21 mouse cellular contexts compared by ENCODE assay signal in genomic region chr3:120477934-120478333, GRCm38 (mm10).
A peak's percentile ranks its signal among the peaks of the same experiment; 100 is the strongest.
DNase-seq lines count a peak whose midpoint lies in the region; ATAC-seq and TF ChIP-seq lines count a peak whose summit lies in the region.
"Had no signal": no experiment of that assay in that cellular context is flagged by ENCODE, and none has a peak within 500 bp of the region (broad histone marks: within the 10 kb centered on the region; RNA-seq: fewer than 3 reads in every experiment).

No protein-coding gene starts in this region.

- H3K27ac ChIP-seq in forebrain, embryonic 12.5 days, result no peak overlapping the region
- H3K27ac ChIP-seq in forebrain, embryonic 15.5 days (replicated peaks), result no peak overlapping the region
- no peak overlapping the region for H3K27ac ChIP-seq in neural tube, embryonic 11.5 days (ENCODE audit: low read depth, low read length)
- no peak overlapping the region for H3K27ac ChIP-seq in neural tube, embryonic 15.5 days (replicated peaks)
- H3K27ac ChIP-seq: embryonic facial prominence, embryonic 10.5 days; embryonic facial prominence, embryonic 12.5 days had no signal

- TF ChIP-seq POLR2A in brain, embryonic 14.5 days (IDR thresholded peaks at IDR 0.05; ENCODE audit: borderline replicate concordance, extremely low read depth, insufficient read depth, insufficient read length, poor library complexity, severe bottlenecking), result no peak

- no peaks in the 10 kb centered on the region for H3K36me3 ChIP-seq in forebrain, embryonic 12.5 days (replicated peaks)
- no peaks in the 10 kb centered on the region for H3K36me3 ChIP-seq in forebrain, embryonic 15.5 days
- H3K36me3 ChIP-seq in neural tube, embryonic 11.5 days (ENCODE audit: control insufficient read depth, insufficient read depth, low read length), result no peaks in the 10 kb centered on the region
- H3K36me3 ChIP-seq in neural tube, embryonic 15.5 days, result no peaks in the 10 kb centered on the region
- H3K36me3 ChIP-seq: embryonic facial prominence, embryonic 10.5 days; embryonic facial prominence, embryonic 12.5 days had no signal

- no peaks in the 10 kb centered on the region for H3K27me3 ChIP-seq in forebrain, embryonic 12.5 days
- no peaks in the 10 kb centered on the region for H3K27me3 ChIP-seq in forebrain, embryonic 15.5 days
- no peaks in the 10 kb centered on the region for H3K27me3 ChIP-seq in neural tube, embryonic 11.5 days (ENCODE audit: control insufficient read depth, insufficient read depth, low read length)
- H3K27me3 ChIP-seq in neural tube, embryonic 15.5 days (replicated peaks), result no peaks in the 10 kb centered on the region
- H3K27me3 ChIP-seq: embryonic facial prominence, embryonic 12.5 days; Patski had no signal

- no peaks in the 10 kb centered on the region for H3K9me3 ChIP-seq in forebrain, embryonic 12.5 days
- no peaks in the 10 kb centered on the region for H3K9me3 ChIP-seq in forebrain, embryonic 15.5 days
- no peaks in the 10 kb centered on the region for H3K9me3 ChIP-seq in neural tube, embryonic 11.5 days (ENCODE audit: control insufficient read depth, low read length)
- H3K9me3 ChIP-seq in neural tube, embryonic 15.5 days (replicated peaks), result no peaks in the 10 kb centered on the region
- H3K9me3 ChIP-seq: embryonic facial prominence, embryonic 10.5 days; embryonic facial prominence, embryonic 12.5 days had no signal

- H3K9ac ChIP-seq in forebrain, embryonic 12.5 days, result no peak overlapping the region
- no peak overlapping the region for H3K9ac ChIP-seq in forebrain, embryonic 15.5 days (replicated peaks)
- no peak overlapping the region for H3K9ac ChIP-seq in neural tube, embryonic 11.5 days (ENCODE audit: low read length)
- H3K9ac ChIP-seq in neural tube, embryonic 15.5 days (replicated peaks), result no peak overlapping the region
- H3K9ac ChIP-seq: embryonic facial prominence, embryonic 12.5 days; forebrain, postnatal 0 days had no signal

- 21% methylated on average over 1 of the region's 1 CpGs for WGBS in forebrain, embryonic 12.5 days
- WGBS in forebrain, embryonic 15.5 days, result 13% methylated on average over 1 of the region's 1 CpGs
- WGBS in neural tube, embryonic 11.5 days, result 55% methylated on average over 1 of the region's 1 CpGs
- WGBS in neural tube, embryonic 15.5 days, result 16% methylated on average over 1 of the region's 1 CpGs

- peak; percentile 68; the same call in 1 of the 2 replicates for ATAC-seq in forebrain, embryonic 12.5 days (ENCODE audit: low FRiP score)
- ATAC-seq in forebrain, embryonic 15.5 days (replicated peaks), result no peak
- ATAC-seq in neural tube, embryonic 11.5 days (ENCODE audit: insufficient read depth, low FRiP score, low TSS enrichment), result 0 out of 2 replicates have a peak, but pooled peaks have one; percentile 35
- ATAC-seq in neural tube, embryonic 15.5 days (ENCODE audit: low FRiP score), result no peak
- ATAC-seq: activated CD4-positive, CD25-positive, alpha-beta regulatory T cell, adult 4 months; forebrain, postnatal 0 days; Patski had no signal

- no peak for TF ChIP-seq CTCF in brain, embryonic 14.5 days (IDR thresholded peaks at IDR 0.05; ENCODE audit: borderline replicate concordance, extremely low read depth, insufficient read depth, insufficient read length)

- H3K4me1 ChIP-seq in forebrain, embryonic 12.5 days, result peaks cover 9% of the 10 kb centered on the region
- H3K4me1 ChIP-seq in forebrain, embryonic 15.5 days, result peaks cover 10% of the 10 kb centered on the region
- H3K4me1 ChIP-seq in neural tube, embryonic 11.5 days (ENCODE audit: control insufficient read depth, insufficient read depth, low read length), result no peaks in the 10 kb centered on the region
- peaks cover 7% of the 10 kb centered on the region for H3K4me1 ChIP-seq in neural tube, embryonic 15.5 days
- H3K4me1 ChIP-seq: embryonic facial prominence, embryonic 12.5 days had no signal

- no peak overlapping the region for H3K4me3 ChIP-seq in forebrain, embryonic 12.5 days (replicated peaks)
- H3K4me3 ChIP-seq in forebrain, embryonic 15.5 days, result no peak overlapping the region
- no peak overlapping the region for H3K4me3 ChIP-seq in neural tube, embryonic 11.5 days (ENCODE audit: low read depth, low read length)
- H3K4me3 ChIP-seq in neural tube, embryonic 15.5 days (replicated peaks), result no peak overlapping the region
- H3K4me3 ChIP-seq: embryonic facial prominence, embryonic 10.5 days; embryonic facial prominence, embryonic 12.5 days had no signal

- DNase-seq in neural tube, embryonic 11.5 days (ENCODE audit: low spot score), result no peak
- peak; percentile 36 for DNase-seq in Muller cell, postnatal 12 days (ENCODE audit: inconsistent ontology term)
- peak; percentile 39 for DNase-seq in brain, embryonic 14.5 days (ENCODE audit: low read depth)
- DNase-seq in embryo, embryonic 10.5 days (ENCODE audit: low spot score), result no peak
- DNase-seq: adrenal gland, adult 8-10 months; adrenal gland, postnatal 14 days; adrenal gland, postnatal 36 days; cerebellum, adult 11 months; cerebellum, adult 18-20 months; cerebellum, adult 8-10 months; cerebellum, adult 9-11 months; cerebellum, postnatal 14 days; cerebellum, postnatal 36 days; forebrain, postnatal 0 days had no signal

- H3K4me2 ChIP-seq in forebrain, embryonic 12.5 days, result no peak overlapping the region
- H3K4me2 ChIP-seq in forebrain, embryonic 15.5 days (replicated peaks), result no peak overlapping the region
- H3K4me2 ChIP-seq in neural tube, embryonic 11.5 days (ENCODE audit: low read depth), result no peak overlapping the region
- H3K4me2 ChIP-seq in neural tube, embryonic 15.5 days, result no peak overlapping the region
- H3K4me2 ChIP-seq: embryonic facial prominence, embryonic 12.5 days had no signal

Comparison
In these comparisons a context has a peak if more than half of its experiments do, and no peak if none do; other contexts are left out.
1. ATAC-seq: peak in forebrain, embryonic 12.5 days (single experiment) and neural tube, embryonic 11.5 days (single experiment); none in forebrain, embryonic 15.5 days (single experiment) and neural tube, embryonic 15.5 days (single experiment).
2. DNase-seq: peak in Muller cell, postnatal 12 days (single experiment) and brain, embryonic 14.5 days (single experiment); none in neural tube, embryonic 11.5 days (single experiment) and embryo, embryonic 10.5 days (single experiment).